Mouse (Mus musculus): ENCODE results near the gene Zkscan4. TPM values are rescaled to one million over a fixed set of nuclear protein-coding genes. Genes with fewer than 3 reads are reported as not detected.
"Not testable (repeated sequence)": the region's sequence is repeated elsewhere in the genome, so short reads cannot be mapped to it uniquely, and the experiment has no call there.

The Zkscan4 gene
- polyA plus RNA-seq (2015; fragmentation: Nextera tagmentation; extraction: Ambion mirVana), result 11.5 and 12.6 TPM in 2 replicates

DNA sequence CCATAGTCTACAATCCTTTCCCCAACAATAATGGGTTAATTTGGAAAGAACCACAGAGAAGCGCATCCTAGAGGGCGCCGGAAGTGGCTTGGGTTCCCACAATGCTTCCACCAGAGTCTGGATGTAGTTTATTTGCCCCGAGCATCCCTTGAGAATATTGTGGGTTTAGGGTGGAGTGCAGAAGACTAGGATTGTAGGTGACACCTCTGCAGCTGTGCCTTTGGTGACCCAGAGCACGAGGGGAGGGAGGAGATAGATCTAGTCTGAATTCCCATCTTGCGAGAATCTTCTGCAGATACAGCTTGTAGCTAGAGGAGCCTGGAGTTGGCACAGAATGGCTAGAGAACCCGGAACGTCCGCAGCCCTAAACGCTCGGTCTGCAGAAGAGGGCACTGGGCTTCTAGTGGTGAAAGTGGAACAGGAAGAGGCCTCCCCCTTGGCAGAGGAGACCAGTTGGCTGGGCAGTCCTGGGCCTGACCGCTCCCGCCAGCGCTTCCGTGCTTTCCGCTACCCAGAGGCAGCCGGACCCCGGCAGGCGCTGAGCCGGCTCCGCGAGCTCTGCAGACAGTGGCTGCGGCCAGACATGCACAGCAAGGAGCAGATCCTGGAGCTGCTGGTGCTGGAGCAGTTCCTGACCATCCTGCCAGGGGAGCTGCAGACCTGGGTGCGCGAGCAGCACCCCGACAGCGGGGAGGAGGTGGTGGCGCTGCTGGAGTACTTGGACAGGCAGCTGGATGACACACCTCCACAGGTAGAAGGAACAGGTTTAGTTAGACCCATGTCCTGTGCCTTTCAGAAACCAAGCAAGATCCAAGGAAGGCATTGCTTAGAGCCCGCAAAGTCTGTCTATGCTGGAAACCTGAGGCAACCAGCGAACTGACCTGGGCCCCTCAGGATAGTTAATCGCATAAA, at the start of gene Zkscan4, which contains the start of gene Gm10065:
Gene Zkscan4, plus strand, starts transcription at position 149 of the 912 bp plus-strand sequence.
Gene Gm10065, minus strand, starts transcription at position 683 of the 912 bp plus-strand sequence.
- Histone ChIP-seq H3K4me1 (peaks cover 16% of the 10 kb centered on the region), H3K27ac (peak within 1 kb of the TSS; percentile 86), H3K9ac (peak within 1 kb of the TSS; percentile 69), H3K4me2 (peak within 1 kb of the TSS; percentile 61), H3K4me3 (peak within 1 kb of the TSS; percentile 71)
- 2% methylated on average over 29 of the region's 31 CpGs for WGBS
- H3K27me3 ChIP-seq (replicated peaks); H3K36me3 ChIP-seq (replicated peaks); H3K9me3 ChIP-seq: not testable (repeated sequence)
- peak; percentile 93 for ATAC-seq (replicated peaks)

DNA sequence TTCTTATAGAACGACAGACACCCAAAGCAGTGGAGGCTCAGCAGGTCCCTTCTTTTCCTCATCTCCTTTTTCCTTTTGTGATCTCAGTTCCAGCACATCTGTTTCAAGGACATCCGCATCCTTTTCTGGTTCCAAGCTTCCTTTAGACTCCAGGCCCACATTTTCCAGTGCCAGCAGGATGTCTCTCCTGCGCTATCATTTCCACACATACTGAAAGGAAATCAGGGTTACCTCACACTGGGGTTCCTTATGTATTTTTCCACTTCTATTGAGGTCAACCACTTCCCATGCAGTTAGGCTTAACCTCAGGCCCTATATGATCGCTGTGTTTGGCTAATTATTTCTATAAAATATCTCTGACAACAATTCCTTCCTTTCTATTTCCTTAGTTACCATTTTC, 43.2 kb upstream of the Zkscan4 start:
- no peaks in the 10 kb centered on the region for H3K9me3 ChIP-seq
- no peak for ATAC-seq (replicated peaks)
- no peaks in the 10 kb centered on the region for H3K27me3 ChIP-seq (replicated peaks)
- no peak overlapping the region for H3K27ac ChIP-seq
- H3K9ac ChIP-seq, result no peak overlapping the region
- H3K36me3 ChIP-seq (replicated peaks), result no peaks in the 10 kb centered on the region
- H3K4me3 ChIP-seq, result no peak overlapping the region
- H3K4me2 ChIP-seq, result no peak overlapping the region
- H3K4me1 ChIP-seq, result peaks cover 9% of the 10 kb centered on the region
- WGBS, result 93% methylated on average over 4 of the region's 4 CpGs

DNA sequence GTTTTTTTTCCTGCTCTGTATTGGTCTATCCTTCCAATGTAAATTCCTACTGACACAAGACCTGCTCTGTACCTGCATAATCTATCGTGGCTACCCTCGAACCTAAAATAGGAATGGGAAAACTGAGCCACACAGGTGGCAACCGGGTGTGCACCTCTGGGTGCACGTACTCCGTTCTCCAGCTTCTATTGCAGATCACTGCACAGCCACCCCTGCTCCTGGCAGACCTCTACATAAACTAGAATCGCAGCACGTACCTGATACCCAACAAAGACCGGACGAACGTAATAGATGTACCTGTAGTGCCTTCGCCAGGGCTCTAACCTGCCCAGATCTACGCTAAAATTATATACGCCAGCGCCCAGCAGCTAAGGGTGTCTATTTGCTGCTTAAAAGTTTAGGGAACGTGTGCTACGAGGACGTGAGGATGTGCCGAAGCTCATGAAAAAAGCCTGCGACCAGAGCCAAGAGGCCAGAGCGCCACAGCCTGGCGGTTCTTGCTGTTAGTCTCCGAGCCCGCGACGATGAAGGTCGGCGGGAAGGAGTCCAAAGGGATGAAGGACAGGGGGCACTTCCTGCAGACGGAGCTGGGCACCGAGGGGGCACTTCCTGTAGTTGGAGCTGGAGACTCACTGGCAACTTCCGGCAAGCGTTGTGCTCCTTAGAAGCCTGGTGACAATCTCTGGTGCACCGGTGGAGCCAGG, 38.1 kb upstream of the Zkscan4 start, which contains the start of gene Pgbd1:
Gene Pgbd1, minus strand, starts transcription at position 556 of the 704 bp plus-strand sequence.
- H3K4me1 ChIP-seq, result peaks cover 16% of the 10 kb centered on the region
- peak within 1 kb of the TSS; percentile 75 for H3K27ac ChIP-seq
- H3K9ac ChIP-seq, result peak within 1 kb of the TSS; percentile 51
- H3K27me3 ChIP-seq (replicated peaks), result no peaks in the 10 kb centered on the region
- WGBS, result under 1% methylated on average over 32 of the region's 32 CpGs
- ATAC-seq (replicated peaks), result peak; percentile 98
- H3K4me3 ChIP-seq, result peak within 1 kb of the TSS; percentile 50
- no peaks in the 10 kb centered on the region for H3K9me3 ChIP-seq
- H3K36me3 ChIP-seq (replicated peaks), result peaks cover 22% of the 10 kb centered on the region; the same call in 1 of the 2 replicates
- H3K4me2 ChIP-seq, result peak within 1 kb of the TSS; percentile 81

DNA sequence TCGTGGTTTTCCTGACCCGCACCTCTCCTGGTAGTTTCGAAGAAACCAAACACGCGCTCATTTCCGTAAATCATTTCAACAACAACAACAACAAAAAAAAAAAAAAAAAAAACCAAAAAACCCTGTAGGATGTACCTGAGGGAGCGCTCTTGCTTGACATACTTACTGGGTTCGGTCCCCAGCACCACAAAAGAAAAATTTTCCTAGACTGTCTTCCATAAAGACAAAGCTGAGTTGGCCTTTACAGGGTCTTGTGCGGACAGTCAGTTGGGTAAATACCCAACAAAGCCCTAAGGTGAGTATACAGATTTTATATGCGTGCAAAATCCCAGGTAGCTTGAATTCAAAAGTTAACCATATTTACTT, 37.5 kb upstream of the Zkscan4 start:
- peak; percentile 65 for ATAC-seq (replicated peaks)
- H3K36me3 ChIP-seq (replicated peaks), result peaks cover 24% of the 10 kb centered on the region; the same call in 1 of the 2 replicates
- H3K27ac ChIP-seq, result peak overlapping the region; percentile 75
- peak overlapping the region; percentile 51 for H3K9ac ChIP-seq
- no peaks in the 10 kb centered on the region for H3K27me3 ChIP-seq (replicated peaks)
- H3K9me3 ChIP-seq, result no peaks in the 10 kb centered on the region
- peak overlapping the region; percentile 81 for H3K4me2 ChIP-seq
- peaks cover 16% of the 10 kb centered on the region for H3K4me1 ChIP-seq
- WGBS, result 15% methylated on average over 10 of the region's 10 CpGs
- peak overlapping the region; percentile 50 for H3K4me3 ChIP-seq

DNA sequence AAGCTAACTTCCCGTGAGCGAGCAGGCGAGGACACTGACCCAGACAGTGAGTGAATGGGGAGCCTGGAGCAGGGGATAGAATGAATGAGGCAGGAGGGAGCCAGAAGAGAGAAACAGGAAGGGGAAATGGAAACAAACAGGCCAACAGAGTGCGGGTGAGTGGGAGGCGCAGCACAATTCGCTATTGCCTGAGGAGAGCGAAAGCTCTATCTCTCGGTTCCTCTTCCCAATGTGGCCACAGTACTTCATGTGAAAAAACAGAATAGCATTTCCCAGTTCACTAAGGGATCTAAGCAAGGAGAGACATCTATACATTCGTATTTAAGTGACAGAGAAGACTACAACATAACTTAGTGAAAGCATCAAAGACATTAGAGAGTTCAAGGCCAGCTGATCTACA, 31.9 kb upstream of the Zkscan4 start:
- no peak overlapping the region for H3K9ac ChIP-seq
- 90% methylated on average over 9 of the region's 9 CpGs for WGBS
- H3K9me3 ChIP-seq, result no peaks in the 10 kb centered on the region
- peaks cover under 1% of the 10 kb centered on the region for H3K4me1 ChIP-seq
- peaks cover 36% of the 10 kb centered on the region; the same call in 1 of the 2 replicates for H3K36me3 ChIP-seq (replicated peaks)
- no peak overlapping the region for H3K27ac ChIP-seq
- no peak overlapping the region for H3K4me3 ChIP-seq
- no peak overlapping the region for H3K4me2 ChIP-seq
- no peak for ATAC-seq (replicated peaks)
- no peaks in the 10 kb centered on the region for H3K27me3 ChIP-seq (replicated peaks)

DNA sequence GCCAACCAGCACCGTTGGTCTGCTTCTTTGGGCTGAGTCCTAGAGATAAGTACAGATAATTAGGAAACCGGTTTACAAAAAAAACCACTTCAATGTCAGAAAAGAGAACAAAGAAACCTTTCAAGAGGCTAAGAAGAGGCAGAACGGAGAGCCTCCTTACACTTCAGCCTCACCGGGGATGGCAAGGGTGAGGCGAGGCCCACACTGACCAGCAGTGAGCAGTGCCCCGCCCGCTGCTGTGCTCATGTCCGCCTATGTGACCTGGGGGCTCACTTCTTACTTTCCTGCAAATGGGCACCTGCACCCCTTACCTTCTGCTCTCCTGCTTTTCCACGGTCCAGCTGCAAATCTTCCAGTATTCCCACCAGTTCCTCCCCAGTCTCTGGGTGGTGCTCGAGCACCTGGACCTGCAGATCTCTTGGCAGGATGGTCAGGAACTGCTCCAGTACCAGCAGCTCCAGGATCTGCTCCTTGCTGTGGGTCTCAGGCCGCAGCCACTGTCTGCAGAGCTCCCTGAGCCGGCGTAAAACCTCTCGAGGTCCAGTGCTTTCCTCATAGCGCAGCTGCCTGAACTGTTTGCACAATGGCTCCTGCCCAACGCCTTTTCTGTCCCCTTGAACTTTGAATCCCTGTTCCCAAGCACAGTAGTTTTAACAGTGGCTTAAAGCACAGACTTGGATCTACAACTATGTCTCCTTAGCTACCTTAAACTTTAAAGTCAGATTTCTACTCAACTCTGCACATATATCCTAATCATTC, 30.7 kb upstream of the Zkscan4 start:
- no peak overlapping the region for H3K27ac ChIP-seq
- H3K27me3 ChIP-seq (replicated peaks), result no peaks in the 10 kb centered on the region
- no peaks in the 10 kb centered on the region for H3K9me3 ChIP-seq
- no peak overlapping the region for H3K4me3 ChIP-seq
- ATAC-seq (replicated peaks), result no peak
- H3K4me2 ChIP-seq, result no peak overlapping the region
- WGBS, result 81% methylated on average over 16 of the region's 16 CpGs
- H3K36me3 ChIP-seq (replicated peaks), result peaks cover 32% of the 10 kb centered on the region; the same call in 1 of the 2 replicates
- H3K4me1 ChIP-seq, result peaks cover 10% of the 10 kb centered on the region
- no peak overlapping the region for H3K9ac ChIP-seq

DNA sequence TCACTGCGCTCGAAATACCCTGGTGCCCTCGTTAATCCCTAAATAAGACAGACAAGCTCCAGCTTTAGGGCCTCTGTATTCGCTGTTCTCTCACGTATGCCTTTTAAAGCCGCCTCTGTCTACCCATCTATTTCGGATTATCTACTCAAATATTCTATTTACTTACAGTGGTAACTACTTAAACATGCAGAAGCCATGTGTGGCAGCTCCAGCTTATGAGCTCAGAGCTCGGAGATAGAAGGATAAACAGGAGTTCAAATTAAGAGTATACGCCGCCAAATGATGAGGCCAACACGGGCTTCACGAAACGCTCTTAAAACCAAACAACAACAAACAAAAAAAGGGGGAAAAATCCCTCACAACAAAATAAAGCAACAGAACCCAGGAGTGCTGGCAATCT, 25.7 kb upstream of the Zkscan4 start:
- no peaks in the 10 kb centered on the region for H3K9me3 ChIP-seq
- H3K36me3 ChIP-seq (replicated peaks), result no peaks in the 10 kb centered on the region
- peak overlapping the region; percentile 70 for H3K27ac ChIP-seq
- peak overlapping the region; percentile 51 for H3K4me3 ChIP-seq
- H3K27me3 ChIP-seq (replicated peaks), result 0 out of 2 replicates have a peak, but pooled peaks cover 12% of the 10 kb centered on the region
- H3K4me2 ChIP-seq, result peak overlapping the region; percentile 80
- ATAC-seq (replicated peaks), result peak; percentile 38
- peaks cover 14% of the 10 kb centered on the region for H3K4me1 ChIP-seq
- H3K9ac ChIP-seq, result peak overlapping the region; percentile 49
- WGBS, result 2% methylated on average over 13 of the region's 13 CpGs

DNA sequence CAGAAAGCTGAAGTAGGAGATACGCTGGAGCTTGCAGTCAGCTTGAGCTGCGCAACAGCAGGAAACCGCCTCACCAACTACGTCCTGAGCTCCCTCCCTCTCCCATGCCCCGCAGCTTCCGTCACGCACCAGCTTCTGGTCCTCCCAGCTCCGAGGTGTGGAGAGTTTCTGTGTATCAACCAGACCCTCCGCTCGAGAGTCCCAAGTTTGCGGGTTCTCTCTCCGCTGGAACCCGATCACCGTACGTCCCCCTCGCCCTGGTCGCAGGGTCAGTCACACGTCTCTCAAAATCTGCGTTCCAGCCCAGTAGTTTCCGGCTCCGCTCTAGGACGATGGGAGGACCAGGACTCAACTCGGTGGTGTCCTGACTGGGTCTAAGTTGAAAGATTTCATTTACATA, 25.3 kb upstream of the Zkscan4 start, which contains the start of gene Zscan26:
Gene Zscan26, minus strand, starts transcription at position 282 of the 400 bp plus-strand sequence.
- Histone ChIP-seq H3K4me2 (peak within 1 kb of the TSS; percentile 80), H3K27me3 (replicated peaks) (0 out of 2 replicates have a peak, but pooled peaks cover 12% of the 10 kb centered on the region), H3K4me3 (peak within 1 kb of the TSS; percentile 51), H3K4me1 (peaks cover 14% of the 10 kb centered on the region), H3K9ac (peak within 1 kb of the TSS; percentile 49), H3K36me3 (replicated peaks) (no peaks in the 10 kb centered on the region), H3K9me3 (no peaks in the 10 kb centered on the region), H3K27ac (peak within 1 kb of the TSS; percentile 70)
- ATAC-seq (replicated peaks), result peak; percentile 97
- 0% methylated on average over 23 of the region's 23 CpGs for WGBS

DNA sequence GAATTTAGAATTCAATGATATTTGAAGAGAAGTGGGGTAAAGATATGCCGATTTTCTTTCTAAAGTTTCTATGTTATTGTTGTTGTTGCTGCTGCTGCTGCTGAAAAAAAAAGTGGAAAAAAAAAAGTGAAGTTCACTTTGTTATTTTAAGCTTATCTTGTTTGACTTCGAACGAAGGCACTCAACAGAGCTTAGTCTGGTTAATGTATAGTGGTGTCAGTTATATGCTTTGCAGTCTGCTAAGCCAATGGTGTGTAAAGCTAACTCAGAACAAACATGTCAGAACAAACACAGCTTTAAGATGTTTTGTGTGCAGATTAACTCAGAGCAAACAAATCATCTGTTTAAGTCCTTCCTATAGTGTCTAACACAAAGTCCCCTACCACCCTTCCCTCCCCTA, 24.6 kb upstream of the Zkscan4 start:
- no peaks in the 10 kb centered on the region for H3K9me3 ChIP-seq
- WGBS, result 88% methylated on average over 3 of the region's 3 CpGs
- 0 out of 2 replicates have a peak, but pooled peaks cover 12% of the 10 kb centered on the region for H3K27me3 ChIP-seq (replicated peaks)
- no peak overlapping the region for H3K9ac ChIP-seq
- peak overlapping the region; percentile 51; the same call in 1 of the 2 replicates for H3K4me3 ChIP-seq
- H3K27ac ChIP-seq, result no peak overlapping the region
- H3K36me3 ChIP-seq (replicated peaks), result no peaks in the 10 kb centered on the region
- peaks cover 14% of the 10 kb centered on the region for H3K4me1 ChIP-seq
- no peak overlapping the region for H3K4me2 ChIP-seq
- ATAC-seq (replicated peaks), result no peak

DNA sequence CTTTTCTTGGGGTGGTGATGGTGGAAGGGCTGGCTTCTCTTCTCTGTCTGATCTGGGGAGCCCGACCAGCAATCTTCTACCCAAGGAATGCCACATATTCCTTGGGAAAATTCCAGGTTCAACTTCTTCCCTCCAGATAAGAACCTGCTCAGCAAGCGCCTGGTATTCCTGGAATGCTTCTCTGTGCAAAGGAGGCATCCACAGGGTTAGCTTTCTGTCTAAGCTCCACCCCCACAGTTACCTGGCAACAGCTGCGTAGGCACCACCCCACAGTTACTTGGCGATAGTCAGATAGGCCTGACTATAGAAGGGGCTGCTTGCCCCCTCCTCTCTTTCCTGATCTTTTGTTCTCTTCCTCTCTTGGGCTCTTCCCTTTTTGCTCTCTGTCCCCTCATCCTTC, 22.4 kb upstream of the Zkscan4 start:
- WGBS, result 9% methylated on average over 4 of the region's 4 CpGs
- Histone ChIP-seq H3K9ac (no peak overlapping the region), H3K4me3 (no peak overlapping the region), H3K36me3 (replicated peaks) (no peaks in the 10 kb centered on the region), H3K27me3 (replicated peaks) (0 out of 2 replicates have a peak, but pooled peaks cover 12% of the 10 kb centered on the region), H3K27ac (no peak overlapping the region), H3K4me1 (peaks cover 14% of the 10 kb centered on the region), H3K9me3 (no peaks in the 10 kb centered on the region), H3K4me2 (no peak overlapping the region)
- no peak for ATAC-seq (replicated peaks)

DNA sequence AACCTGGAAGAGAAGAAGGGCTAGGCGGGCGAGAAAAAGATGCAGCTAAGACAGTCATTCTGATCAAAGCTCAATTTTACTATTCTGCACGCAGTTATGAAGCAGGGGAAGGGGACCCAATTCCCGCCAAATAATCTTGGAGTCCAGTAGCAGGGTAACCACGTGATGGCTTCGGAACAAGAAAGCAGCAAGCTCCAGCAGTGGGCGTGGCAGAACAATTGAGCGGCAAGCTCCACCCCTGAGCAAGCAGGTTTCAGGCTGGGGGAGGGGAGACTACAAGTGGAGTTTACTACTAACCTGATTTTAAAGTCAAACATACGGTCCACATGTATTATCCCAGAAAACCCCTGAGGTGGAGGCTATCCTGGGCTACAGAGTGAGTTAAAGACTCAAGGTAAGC, 16.2 kb upstream of the Zkscan4 start:
- H3K27me3 ChIP-seq (replicated peaks), result peaks cover 11% of the 10 kb centered on the region
- ATAC-seq (replicated peaks), result not testable (repeated sequence)

More for the DNA sequence above, 16.2 kb upstream of the Zkscan4 start:
- not testable (repeated sequence) for H3K4me1 ChIP-seq; H3K27ac ChIP-seq; H3K4me3 ChIP-seq; H3K9me3 ChIP-seq; H3K4me2 ChIP-seq; H3K9ac ChIP-seq; H3K36me3 ChIP-seq (replicated peaks)
- 50% methylated on average over 9 of the region's 9 CpGs for whole genome bisulfite sequencing

Measured in midbrain, embryonic 15.5 days (tissue).